Mouse (Mus musculus): ENCODE measurements around the gene 6430628N08Rik. TPM values are rescaled to one million over a fixed set of nuclear protein-coding genes. Genes with fewer than 3 reads are reported as not detected.

6430628N08Rik gene
- polyA plus RNA-seq, 1 experiment from 2014 or later: not detected

GRCm38 (mm10) chr4:115863352-115863751 lies 27.1 kb upstream of the 6430628N08Rik start:
- 73% methylated on average over 7 of the region's 7 CpGs for WGBS
- Histone ChIP-seq H3K4me3 (no peak overlapping the region), H3K27me3 (ENCODE audit: poor library complexity, severe bottlenecking) (0 out of 2 replicates have a peak, but pooled peaks cover 2% of the 10 kb centered on the region), H3K4me1 (peaks cover 13% of the 10 kb centered on the region), H3K9me3 (no peaks in the 10 kb centered on the region), H3K36me3 (replicated peaks) (peaks cover 67% of the 10 kb centered on the region), H3K27ac (peak overlapping the region; percentile 3; the same call in 1 of the 2 replicates)
- DNase-seq (ENCODE audit: extremely low spot score, low spot score): no peak

- 71% methylated on average over 10 of the region's 10 CpGs for WGBS
- no peaks in the 10 kb centered on the region for H3K9me3 ChIP-seq
- no peak for DNase-seq (ENCODE audit: extremely low spot score, low spot score)
Measured at GRCm38 (mm10) chr4:115863880-115864279, 26.6 kb upstream of the 6430628N08Rik start.

DNA sequence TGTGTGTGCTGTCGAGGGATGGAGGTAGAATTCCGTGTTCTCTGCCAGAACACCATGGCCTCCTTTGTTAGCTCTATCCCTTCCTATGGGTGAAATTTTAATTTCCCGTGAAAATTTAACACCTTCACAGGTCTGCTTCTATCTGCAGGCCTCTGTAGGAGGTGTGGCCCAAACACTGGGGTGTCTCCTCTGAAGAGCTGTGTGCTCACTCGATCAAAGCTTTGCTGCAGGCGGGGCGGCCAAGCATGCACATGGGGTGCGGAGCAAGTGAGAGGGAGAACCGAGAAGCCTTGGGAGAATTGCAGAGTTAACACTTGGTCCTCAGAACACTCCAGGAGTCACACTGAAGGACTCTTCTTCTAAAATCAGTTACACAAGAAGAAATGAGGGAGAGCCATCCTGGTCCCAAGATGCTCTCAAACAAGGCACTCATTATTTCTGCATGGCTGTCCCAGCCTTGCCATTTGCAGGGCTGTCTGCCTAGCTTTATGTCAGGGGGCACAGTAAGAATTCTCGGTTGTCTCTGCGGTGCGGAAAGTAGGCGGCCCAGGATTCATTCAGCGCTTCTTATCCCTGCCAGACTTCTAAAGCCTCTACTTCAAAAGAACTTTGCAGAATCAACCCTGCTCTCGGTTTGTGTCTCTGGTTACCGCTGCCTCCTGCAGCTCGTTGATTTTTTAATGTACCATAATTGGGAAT lies 20.8 kb upstream of the 6430628N08Rik start:
- H3K36me3 ChIP-seq (replicated peaks): peaks cover 49% of the 10 kb centered on the region
- DNase-seq (ENCODE audit: extremely low spot score, low spot score): no peak
- H3K4me3 ChIP-seq: no peak overlapping the region; the same call in 1 of the 2 replicates
- 0 out of 2 replicates have a peak, but pooled peaks cover 3% of the 10 kb centered on the region for H3K27me3 ChIP-seq (ENCODE audit: poor library complexity, severe bottlenecking)
- H3K4me1 ChIP-seq: peaks cover 21% of the 10 kb centered on the region
- 16% methylated on average over 16 of the region's 16 CpGs for WGBS
- peak overlapping the region; percentile 79 for H3K27ac ChIP-seq
- no peaks in the 10 kb centered on the region for H3K9me3 ChIP-seq

More at GRCm38 (mm10) chr4:115863880-115864279, 26.6 kb upstream of the 6430628N08Rik start:
- peaks cover 64% of the 10 kb centered on the region for H3K36me3 ChIP-seq (replicated peaks)
- H3K27ac ChIP-seq: peak overlapping the region; percentile 3; the same call in 1 of the 2 replicates
- H3K27me3 ChIP-seq (ENCODE audit: poor library complexity, severe bottlenecking): 0 out of 2 replicates have a peak, but pooled peaks cover 3% of the 10 kb centered on the region
- H3K4me3 ChIP-seq: no peak overlapping the region
- peaks cover 16% of the 10 kb centered on the region for H3K4me1 ChIP-seq

- WGBS: 76% methylated on average over 3 of the region's 3 CpGs
- DNase-seq (ENCODE audit: extremely low spot score, low spot score): no peak
- Histone ChIP-seq H3K4me3 (no peak overlapping the region), H3K27me3 (ENCODE audit: poor library complexity, severe bottlenecking) (peaks cover 12% of the 10 kb centered on the region; the same call in 1 of the 2 replicates), H3K27ac (no peak overlapping the region), H3K4me1 (peaks cover 37% of the 10 kb centered on the region), H3K9me3 (no peaks in the 10 kb centered on the region), H3K36me3 (replicated peaks) (peaks cover 53% of the 10 kb centered on the region)
Measured at GRCm38 (mm10) chr4:115873231-115873630, 17.2 kb upstream of the 6430628N08Rik start.

DNA sequence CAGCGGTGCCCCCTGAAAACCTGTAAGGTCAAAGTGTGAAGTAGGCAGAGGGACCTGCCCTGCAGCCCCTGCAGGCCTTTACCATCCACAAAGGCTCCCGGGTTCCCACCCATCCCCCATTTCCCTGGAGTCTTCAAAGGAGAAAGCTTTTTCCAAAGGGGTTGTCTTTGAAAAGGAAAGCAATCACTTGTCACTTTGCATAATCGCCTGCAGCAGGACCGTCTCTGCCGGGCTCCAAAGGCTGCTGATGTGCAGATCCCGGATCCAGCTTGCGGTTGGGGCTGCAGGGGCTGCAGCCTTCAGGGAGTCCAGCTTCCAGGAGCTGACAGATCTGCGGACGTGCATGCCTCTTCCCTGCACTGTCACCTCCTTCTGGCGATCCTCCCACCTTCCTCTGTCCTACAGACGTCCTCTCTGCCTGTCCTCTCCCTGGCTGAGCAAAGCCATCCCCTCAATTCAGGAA lies 12.2 kb upstream of the 6430628N08Rik start:
- Histone ChIP-seq H3K27ac (peak overlapping the region; percentile 86), H3K4me1 (peaks cover 60% of the 10 kb centered on the region), H3K9me3 (no peaks in the 10 kb centered on the region), H3K4me3 (peak overlapping the region; percentile 29), H3K27me3 (ENCODE audit: poor library complexity, severe bottlenecking) (peaks cover 32% of the 10 kb centered on the region), H3K36me3 (replicated peaks) (peaks cover 35% of the 10 kb centered on the region)
- WGBS: 2% methylated on average over 11 of the region's 11 CpGs
- peak; percentile 74 for DNase-seq (ENCODE audit: extremely low spot score, low spot score)

DNA sequence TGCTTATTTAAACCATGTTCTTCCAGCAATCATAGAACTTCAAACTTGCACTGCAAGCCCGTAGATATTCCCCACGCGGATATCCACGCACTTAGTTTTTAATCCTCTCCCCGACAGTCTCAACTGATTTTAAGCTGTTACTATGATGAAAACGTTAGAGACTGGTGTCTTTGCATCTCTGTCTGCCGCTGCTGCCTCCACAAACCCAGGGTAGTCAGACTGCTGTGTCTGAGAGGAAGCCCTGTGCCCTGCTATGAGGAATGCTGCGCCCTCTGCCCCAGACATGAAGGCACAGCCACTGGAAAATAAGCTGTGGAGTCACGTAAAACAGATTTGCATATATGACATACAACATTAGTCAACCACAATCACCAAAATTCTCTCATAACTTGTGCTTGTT lies 11.6 kb upstream of the 6430628N08Rik start:
- Histone ChIP-seq H3K27me3 (ENCODE audit: poor library complexity, severe bottlenecking) (peaks cover 38% of the 10 kb centered on the region), H3K9me3 (no peaks in the 10 kb centered on the region), H3K27ac (peak overlapping the region; percentile 86), H3K36me3 (replicated peaks) (peaks cover 29% of the 10 kb centered on the region), H3K4me1 (peaks cover 60% of the 10 kb centered on the region), H3K4me3 (no peak overlapping the region)
- no peak for DNase-seq (ENCODE audit: extremely low spot score, low spot score)
- WGBS: 41% methylated on average over 9 of the region's 9 CpGs

DNA sequence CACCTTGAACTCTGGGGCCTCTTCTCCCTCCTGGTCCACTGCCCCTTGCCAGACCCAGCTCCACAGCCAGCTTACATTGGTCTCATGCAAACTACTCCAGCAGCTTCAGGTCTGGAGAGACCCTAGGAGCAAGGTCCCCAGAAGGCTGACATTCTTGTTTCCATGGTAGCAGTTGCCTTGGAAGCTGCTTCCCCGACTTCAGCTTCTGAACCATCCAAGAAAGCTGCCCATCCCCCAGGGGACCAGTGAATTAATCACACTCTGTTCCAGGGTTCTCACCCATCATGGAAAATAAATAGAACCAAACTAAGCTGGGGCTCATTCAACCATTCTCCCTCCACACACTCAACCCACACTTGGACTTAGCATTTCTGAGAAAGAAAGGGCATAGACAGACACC lies 9.3 kb upstream of the 6430628N08Rik start:
- peak; percentile 46 for DNase-seq (ENCODE audit: extremely low spot score, low spot score)
- H3K4me3 ChIP-seq: no peak overlapping the region
- H3K4me1 ChIP-seq: peaks cover 58% of the 10 kb centered on the region
- H3K27ac ChIP-seq: peak overlapping the region; percentile 86
- H3K36me3 ChIP-seq (replicated peaks): peaks cover 6% of the 10 kb centered on the region; the same call in 1 of the 2 replicates
- 7% methylated on average over 1 of the region's 1 CpGs for WGBS
- H3K9me3 ChIP-seq: no peaks in the 10 kb centered on the region
- peaks cover 50% of the 10 kb centered on the region for H3K27me3 ChIP-seq (ENCODE audit: poor library complexity, severe bottlenecking)

- no peaks in the 10 kb centered on the region for H3K9me3 ChIP-seq
- peaks cover 54% of the 10 kb centered on the region for H3K4me1 ChIP-seq
- DNase-seq (ENCODE audit: extremely low spot score, low spot score): no peak
- WGBS: 76% methylated on average over 4 of the region's 4 CpGs
- H3K36me3 ChIP-seq (replicated peaks): no peaks in the 10 kb centered on the region
- no peak overlapping the region for H3K27ac ChIP-seq
- H3K27me3 ChIP-seq (ENCODE audit: poor library complexity, severe bottlenecking): peaks cover 54% of the 10 kb centered on the region
- no peak overlapping the region for H3K4me3 ChIP-seq
Measured at GRCm38 (mm10) chr4:115882195-115882594, 8.3 kb upstream of the 6430628N08Rik start.

DNA sequence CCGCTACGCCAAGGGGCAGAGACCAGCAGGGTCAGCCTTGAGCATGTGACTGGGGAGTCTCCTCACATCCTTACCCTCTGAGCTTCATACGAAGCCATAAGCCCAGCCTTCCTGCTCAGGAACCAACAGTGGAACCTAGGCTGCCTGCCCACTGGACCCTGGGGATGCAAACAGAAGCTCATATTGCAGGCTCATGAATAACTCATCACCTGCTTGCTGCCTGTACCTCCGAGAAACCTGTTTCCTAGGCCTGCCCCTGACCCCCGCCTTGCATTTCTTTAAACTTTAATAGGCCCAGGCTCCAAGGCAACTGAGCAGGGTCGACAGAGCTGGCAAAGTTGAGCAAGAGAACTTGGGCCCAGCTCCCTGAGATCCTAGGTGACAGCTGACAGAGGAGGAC lies 6.4 kb upstream of the 6430628N08Rik start, which contains the start of gene Kncn:
Kncn (plus strand) TSS at position 379 of the 400 bp plus-strand sequence.
- H3K9me3 ChIP-seq: no peaks in the 10 kb centered on the region
- H3K36me3 ChIP-seq (replicated peaks): no peaks in the 10 kb centered on the region
- peaks cover 59% of the 10 kb centered on the region for H3K27me3 ChIP-seq (ENCODE audit: poor library complexity, severe bottlenecking)
- H3K4me3 ChIP-seq: no peak within 1 kb of the TSS
- H3K27ac ChIP-seq: no peak within 1 kb of the TSS
- no peak for DNase-seq (ENCODE audit: extremely low spot score, low spot score)
- H3K4me1 ChIP-seq: peaks cover 36% of the 10 kb centered on the region
- 85% methylated on average over 6 of the region's 6 CpGs for WGBS

DNA sequence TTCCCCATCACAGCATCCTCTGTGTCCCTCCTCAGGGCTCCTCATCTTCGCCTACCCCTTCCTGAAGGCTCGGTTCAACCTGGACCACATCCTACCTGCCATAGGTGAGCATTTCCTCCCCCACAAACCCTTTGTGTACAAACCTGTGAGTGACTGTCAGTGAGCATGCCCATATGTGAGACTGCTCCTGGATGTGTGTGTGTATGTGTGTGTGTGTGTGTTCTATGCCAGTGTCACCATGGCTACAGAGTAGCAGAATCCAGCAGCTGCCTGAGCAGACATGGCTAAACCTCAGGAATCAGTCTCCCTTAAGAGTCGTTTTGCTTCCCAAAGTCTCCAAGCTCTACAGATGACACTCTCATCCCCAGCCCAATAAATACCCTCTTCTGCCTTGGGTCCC lies 4.6 kb upstream of the 6430628N08Rik start:
- no peak overlapping the region for H3K27ac ChIP-seq
- DNase-seq (ENCODE audit: extremely low spot score, low spot score): no peak
- H3K9me3 ChIP-seq: no peaks in the 10 kb centered on the region
- H3K36me3 ChIP-seq (replicated peaks): no peaks in the 10 kb centered on the region
- 85% methylated on average over 3 of the region's 3 CpGs for WGBS
- peaks cover 29% of the 10 kb centered on the region for H3K4me1 ChIP-seq
- H3K27me3 ChIP-seq (ENCODE audit: poor library complexity, severe bottlenecking): peaks cover 63% of the 10 kb centered on the region
- H3K4me3 ChIP-seq: no peak overlapping the region

GRCm38 (mm10) chr4:115886875-115887274 lies 3.6 kb upstream of the 6430628N08Rik start:
- H3K36me3 ChIP-seq (replicated peaks): no peaks in the 10 kb centered on the region
- no peak overlapping the region for H3K27ac ChIP-seq
- 67% methylated on average over 1 of the region's 1 CpGs for WGBS
- peaks cover 22% of the 10 kb centered on the region for H3K4me1 ChIP-seq
- H3K4me3 ChIP-seq: no peak overlapping the region
- no peak for DNase-seq (ENCODE audit: extremely low spot score, low spot score)
- H3K9me3 ChIP-seq: no peaks in the 10 kb centered on the region
- peaks cover 74% of the 10 kb centered on the region for H3K27me3 ChIP-seq (ENCODE audit: poor library complexity, severe bottlenecking)

DNA sequence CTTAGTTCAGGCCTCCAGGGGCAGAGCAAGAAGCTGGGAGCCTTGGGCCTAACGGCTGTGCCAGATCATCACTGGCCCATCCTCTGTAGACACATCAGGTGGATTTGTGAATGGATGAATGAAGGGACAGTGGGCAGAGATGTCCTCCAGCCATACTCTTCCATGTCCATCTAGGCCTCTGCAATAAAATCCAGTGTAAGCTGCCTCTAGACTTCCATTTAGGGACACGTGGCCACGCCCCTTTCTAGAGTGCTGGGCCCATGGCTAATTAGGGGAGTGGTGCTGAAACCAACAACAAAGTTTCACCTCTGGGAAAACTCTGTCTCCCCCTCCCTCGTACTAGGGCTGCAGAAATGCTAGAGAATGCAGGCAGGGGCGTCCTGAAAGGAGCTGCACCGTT lies 399 bp upstream of the 6430628N08Rik start:
- Histone ChIP-seq H3K27me3 (ENCODE audit: poor library complexity, severe bottlenecking) (peaks cover 83% of the 10 kb centered on the region), H3K27ac (peak overlapping the region; percentile 54; the same call in 1 of the 2 replicates), H3K9me3 (no peaks in the 10 kb centered on the region), H3K36me3 (replicated peaks) (no peaks in the 10 kb centered on the region), H3K4me3 (peak overlapping the region; percentile 50), H3K4me1 (peaks cover 15% of the 10 kb centered on the region)
- 11% methylated on average over 6 of the region's 6 CpGs for WGBS
- DNase-seq (ENCODE audit: extremely low spot score, low spot score): no peak

- DNase-seq (ENCODE audit: extremely low spot score, low spot score): no peak
Measured at GRCm38 (mm10) chr4:115894281-115894680, 3.8 kb downstream of the 6430628N08Rik start.

More at GRCm38 (mm10) chr4:115894281-115894680, 3.8 kb downstream of the 6430628N08Rik start:
- H3K4me3 ChIP-seq: no peak overlapping the region
- H3K36me3 ChIP-seq (replicated peaks): no peaks in the 10 kb centered on the region
- no peak overlapping the region for H3K27ac ChIP-seq
- 19% methylated on average over 3 of the region's 3 CpGs for WGBS
- peaks cover 28% of the 10 kb centered on the region for H3K4me1 ChIP-seq
- peaks cover 95% of the 10 kb centered on the region for H3K27me3 ChIP-seq (ENCODE audit: poor library complexity, severe bottlenecking)
- H3K9me3 ChIP-seq: no peaks in the 10 kb centered on the region

All from forebrain, embryonic 10.5 days (tissue).